Mouse (Mus musculus) intestine, embryonic 16.5 days (tissue): Measurements from ENCODE around the gene Cpeb4. TPM values are rescaled to one million over a fixed set of nuclear protein-coding genes. Genes with fewer than 3 reads are reported as not detected.
"Not testable (repeated sequence)": the region's sequence is repeated elsewhere in the genome, so short reads cannot be mapped to it uniquely, and the experiment has no call there.

Experiments
- ATAC-seq: fragments of 200-750 bp; cut with Nextera tagmentation; 2 replicates; pipeline ENCODE4 v1.8.0; 2017; ENCODE audit warnings: moderate TSS enrichment, moderate library complexity
- H3K27ac ChIP-seq: fragments of 300-500 bp; sonication (generic); 2 replicates; pipeline ENCODE4 v1.5.1; 2014; ENCODE audit warnings: mild to moderate bottlenecking, low read length
- H3K27me3 ChIP-seq: fragments of 300-500 bp; sonication (generic); replicated peaks from 2 replicates; pipeline ENCODE4 v1.6.1; 2014; ENCODE audit warnings: low read length, control low read depth, mixed read lengths; ENCODE audit not compliant: control insufficient read depth, insufficient read depth
- H3K36me3 ChIP-seq: fragments of 300-500 bp; sonication (generic); 2 replicates; pipeline ENCODE4 v1.6.1; 2014; ENCODE audit warnings: low read length, control low read depth; ENCODE audit not compliant: control insufficient read depth, insufficient read depth
- H3K4me1 ChIP-seq: fragments of 300-500 bp; sonication (generic); 2 replicates; pipeline ENCODE4 v1.6.1; 2014; ENCODE audit warnings: low read length, control low read depth, mixed read lengths; ENCODE audit not compliant: control insufficient read depth, insufficient read depth
- H3K4me2 ChIP-seq: fragments of 300-500 bp; sonication (generic); 2 replicates; pipeline ENCODE4 v1.6.1; 2014; ENCODE audit warnings: low read depth, low read length, control low read depth
- H3K4me3 ChIP-seq: fragments of 300-500 bp; sonication (generic); 2 replicates; pipeline ENCODE4 v1.5.1; 2014; ENCODE audit warnings: mild to moderate bottlenecking, low read length
- H3K9ac ChIP-seq: fragments of 300-500 bp; sonication (generic); 2 replicates; pipeline ENCODE4 v1.6.1; 2014; ENCODE audit warnings: low read depth, low read length
- H3K9me3 ChIP-seq: fragments of 300-500 bp; sonication (generic); 2 replicates; pipeline ENCODE4 v1.6.1; 2016; ENCODE audit warnings: low read length, control low read depth; ENCODE audit not compliant: control insufficient read depth
- WGBS: fragments of 180-500 bp; shearing (Covaris S2); extraction: QIAGEN DNeasy Blood & Tissue Kit; methylation state at CpG from one replicate; pipeline ENCODE4 v1.1.7; 2014; 5-methylcytosine and 5-hydroxymethylcytosine counted together
- polyA plus RNA-seq: library from polyadenylated mRNA; unstranded; fragments of >200 nt; fragmentation: Nextera tagmentation; extraction: Ambion mirVana; gene quantifications from 2 replicates; pipeline ENCODE4 v1.2.1, GENCODE M21; 2015

Gene Cpeb4
- polyA plus RNA-seq, 1 experiment from 2014 or later = 3.0 TPM

- H3K4me3 ChIP-seq, H3K27me3 ChIP-seq, H3K27ac ChIP-seq, H3K4me2 ChIP-seq, ATAC-seq, H3K9ac ChIP-seq, H3K36me3 ChIP-seq, H3K4me1 ChIP-seq, H3K9me3 ChIP-seq: not testable (repeated sequence)
- WGBS = 96% methylated on average over 5 of the region's 5 CpGs
Observed at GRCm38 (mm10) chr11:31980089-31980488, 108.1 kb downstream of the Cpeb4 start.

DNA sequence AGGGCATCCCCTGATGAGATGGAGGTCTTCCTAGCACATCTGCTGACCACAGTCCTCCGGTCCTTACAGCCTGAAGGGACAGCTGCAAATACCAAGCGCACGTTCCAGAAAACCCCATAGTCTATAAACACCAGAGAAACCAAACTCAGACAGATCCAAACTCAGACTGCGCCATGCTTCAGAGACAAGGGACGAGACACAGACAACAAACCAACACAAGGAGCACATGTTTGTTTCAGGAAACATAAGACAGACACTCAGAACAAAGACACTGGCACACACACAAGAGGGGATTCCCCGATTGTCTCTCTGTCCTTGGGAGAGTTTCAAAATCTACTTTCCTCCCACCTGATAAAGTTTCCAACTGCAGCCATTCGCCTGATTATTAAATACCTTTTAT, 109.8 kb downstream of the Cpeb4 start:
- Histone ChIP-seq H3K9me3 (0 out of 2 replicates have a peak, but pooled peaks cover 6% of the 10 kb centered on the region), H3K36me3 (no peaks in the 10 kb centered on the region), H3K4me2 (no peak overlapping the region), H3K4me3 (no peak overlapping the region), H3K9ac (no peak overlapping the region), H3K27me3 (no peaks in the 10 kb centered on the region), H3K27ac (no peak overlapping the region), H3K4me1 (no peaks in the 10 kb centered on the region)
- no peak for ATAC-seq
- 77% methylated on average over 7 of the region's 7 CpGs for WGBS

- not testable (repeated sequence) for H3K4me3 ChIP-seq, H3K9me3 ChIP-seq, H3K9ac ChIP-seq, H3K27me3 ChIP-seq, H3K27ac ChIP-seq, H3K4me1 ChIP-seq, H3K36me3 ChIP-seq, H3K4me2 ChIP-seq, ATAC-seq
- 85% methylated on average over 13 of the region's 13 CpGs for WGBS
Observed at GRCm38 (mm10) chr11:31982247-31982943, 110.4 kb downstream of the Cpeb4 start.

DNA sequence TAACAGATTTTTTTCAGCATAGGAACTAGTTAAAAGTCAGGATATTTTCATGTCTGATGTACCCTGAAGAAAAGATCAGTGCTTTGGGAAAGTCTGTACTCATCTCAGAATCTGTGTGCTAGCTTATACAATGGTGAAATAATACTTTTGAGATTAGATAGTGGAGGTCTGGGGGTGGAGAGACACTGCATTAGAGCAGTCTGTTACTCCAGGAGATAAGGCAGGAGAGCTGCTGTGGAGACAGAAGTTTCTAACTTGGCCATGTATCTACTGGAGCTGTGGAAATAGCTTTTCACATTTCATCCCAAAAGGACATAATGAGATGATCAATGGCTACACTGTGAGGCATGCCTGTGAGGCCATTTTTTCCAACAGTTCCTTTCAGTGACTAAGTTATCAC, 111.2 kb downstream of the Cpeb4 start:
- Histone ChIP-seq H3K4me2 (no peak overlapping the region), H3K4me1 (no peaks in the 10 kb centered on the region), H3K27me3 (no peaks in the 10 kb centered on the region), H3K36me3 (no peaks in the 10 kb centered on the region), H3K9me3 (0 out of 2 replicates have a peak, but pooled peaks cover 6% of the 10 kb centered on the region), H3K27ac (no peak overlapping the region), H3K4me3 (no peak overlapping the region), H3K9ac (no peak overlapping the region)
- ATAC-seq = no peak

DNA sequence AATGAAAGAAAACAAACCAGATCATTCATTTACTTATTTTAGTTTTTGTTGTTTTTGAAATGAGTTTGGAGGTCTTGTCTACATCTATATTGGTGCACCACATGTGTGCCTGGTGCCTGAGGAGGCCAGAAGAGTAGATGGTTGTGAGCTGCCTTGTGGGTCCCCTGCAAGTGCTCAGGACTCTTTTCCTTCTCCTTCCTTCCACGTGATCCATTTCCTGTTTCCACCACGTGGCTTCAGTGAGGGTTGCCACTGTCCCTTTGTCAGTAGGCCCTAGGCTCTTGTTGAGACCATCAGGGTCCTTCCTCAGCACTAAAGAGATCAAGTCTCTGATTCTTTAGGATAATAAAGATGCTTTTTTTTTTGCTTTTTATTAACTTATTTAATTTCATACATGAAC, 112.8 kb downstream of the Cpeb4 start:
- Histone ChIP-seq H3K4me1 (no peaks in the 10 kb centered on the region), H3K4me2 (no peak overlapping the region), H3K36me3 (no peaks in the 10 kb centered on the region), H3K4me3 (no peak overlapping the region), H3K9me3 (0 out of 2 replicates have a peak, but pooled peaks cover 3% of the 10 kb centered on the region), H3K27me3 (no peaks in the 10 kb centered on the region), H3K27ac (no peak overlapping the region), H3K9ac (no peak overlapping the region)
- 60% methylated on average over 2 of the region's 2 CpGs for WGBS
- no peak for ATAC-seq

Other genes with a start within 250 kb of the Cpeb4 start
- 46.9 and 54.8 TPM in 2 replicates for gene Bod1, start 200.3 kb upstream of the Cpeb4 start, polyA plus RNA-seq
- not detected in 2 replicates for gene 4930524B15Rik, start 93.4 kb downstream of the Cpeb4 start, polyA plus RNA-seq
- 9.3 and 9.9 TPM in 2 replicates for gene Nsg2, start 128.3 kb downstream of the Cpeb4 start, polyA plus RNA-seq